Mouse (Mus musculus) brain, embryonic 14.5 days (tissue): ENCODE data around the gene Tuba4a. TPM values are rescaled to one million over a fixed set of nuclear protein-coding genes. Genes with fewer than 3 reads are reported as not detected.

Experiments
- DNase-seq: peaks from one replicate; pipeline ENCODE4 v3.0.0-alpha.2; 2011; ENCODE audit warnings: low read depth
- CTCF ChIP-seq: fragments of 200-500 bp; IDR thresholded peaks from 2 replicates; pipeline ENCODE4 v1.5.1; 2012; ENCODE audit warnings: inconsistent platforms, mild to moderate bottlenecking, moderate library complexity, borderline replicate concordance; ENCODE audit not compliant: insufficient read depth, insufficient read length; ENCODE audit errors: extremely low read depth
- POLR2A ChIP-seq: fragments of 200-500 bp; IDR thresholded peaks from 2 replicates; pipeline ENCODE4 v1.6.1; 2012; ENCODE audit warnings: mild to moderate bottlenecking, inconsistent platforms, borderline replicate concordance; ENCODE audit not compliant: poor library complexity, insufficient read depth, insufficient read length, severe bottlenecking; ENCODE audit errors: extremely low read depth
- polyA plus RNA-seq: library from polyadenylated mRNA; depleted of rRNA; stranded (reverse); fragments of >200 nt; gene quantifications from 2 replicates; pipeline ENCODE4 v1.2.3, GENCODE M21; 2012

The Tuba4a gene
- polyA plus RNA-seq, 1 experiment = 7.9 TPM

DNA sequence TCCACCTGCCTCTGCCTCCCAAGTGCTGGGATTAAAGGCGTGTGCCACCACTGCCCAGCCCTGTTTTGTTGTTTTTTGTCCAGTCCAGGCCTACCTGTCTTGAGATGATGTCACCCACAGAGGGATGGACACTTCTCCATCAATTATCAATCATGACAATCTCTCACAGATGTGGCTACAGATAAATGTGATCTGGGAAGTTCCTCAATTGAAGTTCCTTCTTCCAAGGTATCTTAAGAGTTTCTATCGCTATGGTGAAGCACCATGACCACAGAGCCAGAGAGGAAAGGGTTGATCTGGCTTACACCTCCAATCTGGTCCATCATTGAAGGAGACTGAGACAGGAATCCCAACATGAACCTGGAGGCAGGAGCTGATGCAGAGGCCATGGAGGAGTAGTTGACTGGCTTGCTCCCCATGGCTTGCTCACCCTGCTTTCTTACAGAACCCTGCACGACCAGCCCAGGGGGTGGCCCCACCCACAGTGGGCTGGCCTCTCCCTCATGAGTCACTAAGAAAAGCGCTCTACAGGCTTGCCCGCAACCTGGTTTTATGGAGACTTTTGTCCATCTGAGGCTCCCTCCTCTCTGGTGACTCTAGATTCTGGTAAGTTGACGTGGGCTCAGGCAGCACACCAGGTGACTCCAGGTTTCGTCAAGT lies 10.8 kb upstream of the Tuba4a start:
- DNase-seq = no peak
- TF ChIP-seq POLR2A = no peak
- TF ChIP-seq CTCF = no peak

DNA sequence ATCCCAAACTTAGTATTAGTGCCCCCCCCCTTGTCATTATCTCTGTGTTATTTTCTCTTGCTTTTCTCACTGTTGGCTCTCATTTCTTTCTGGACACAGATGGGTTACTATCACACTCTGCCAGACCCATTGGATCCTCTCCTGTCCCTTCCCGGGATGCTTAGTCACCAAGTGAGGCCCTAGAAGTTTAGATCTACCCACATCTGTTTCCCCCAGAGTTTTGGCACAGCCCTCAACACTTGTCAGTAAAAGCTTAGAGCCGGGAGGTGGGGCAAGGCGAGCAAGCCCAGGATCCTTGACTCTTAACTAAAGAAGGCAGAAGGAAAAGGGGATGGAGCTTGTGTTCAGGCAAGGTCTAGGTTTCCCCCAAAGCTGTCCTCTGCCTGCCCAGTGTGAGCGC lies 9.5 kb upstream of the Tuba4a start:
- TF ChIP-seq CTCF = no peak
- no peak for TF ChIP-seq POLR2A
- DNase-seq = no peak

DNA sequence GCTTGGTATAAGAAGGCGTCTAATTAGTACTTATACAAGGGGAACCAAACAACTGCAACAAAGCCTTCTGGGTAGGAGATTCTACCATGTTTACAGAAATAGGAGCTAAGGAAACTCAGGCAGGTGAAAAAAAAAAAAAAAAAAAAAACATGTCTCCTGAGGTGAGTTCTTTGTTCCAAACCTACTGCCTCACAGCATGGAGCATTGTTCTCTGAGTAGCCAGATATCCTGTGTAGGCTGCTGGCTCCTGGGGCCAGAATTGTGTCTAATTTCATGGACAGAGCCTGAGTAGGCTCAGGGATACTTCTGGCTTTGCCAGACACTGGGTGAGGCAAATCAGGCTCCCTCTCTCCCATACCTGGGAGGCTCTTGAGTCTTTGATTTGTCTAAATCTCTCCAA lies 8.0 kb upstream of the Tuba4a start:
- TF ChIP-seq CTCF = no peak
- no peak for TF ChIP-seq POLR2A
- DNase-seq = no peak

DNA sequence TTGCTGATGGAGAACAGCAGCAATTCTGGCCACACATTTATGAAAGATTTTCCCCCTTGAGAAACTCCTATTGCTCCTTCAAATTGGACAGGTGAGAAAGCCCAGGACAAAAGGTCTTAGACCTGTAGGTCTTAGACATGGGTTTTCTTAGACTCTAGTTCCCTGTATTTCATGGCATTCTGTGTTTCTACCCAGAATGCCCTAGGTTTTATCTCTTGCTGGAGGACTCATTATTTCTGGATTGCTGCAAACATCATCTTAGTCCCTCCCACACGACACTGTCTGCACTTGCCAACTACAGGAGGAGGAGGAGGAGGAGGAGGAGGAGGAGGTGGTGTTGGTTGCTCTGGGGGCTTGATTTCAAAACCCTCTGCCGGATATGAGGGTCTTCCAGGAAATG lies 6.5 kb upstream of the Tuba4a start:
- no peak for TF ChIP-seq CTCF
- no peak for TF ChIP-seq POLR2A
- DNase-seq = no peak

DNA sequence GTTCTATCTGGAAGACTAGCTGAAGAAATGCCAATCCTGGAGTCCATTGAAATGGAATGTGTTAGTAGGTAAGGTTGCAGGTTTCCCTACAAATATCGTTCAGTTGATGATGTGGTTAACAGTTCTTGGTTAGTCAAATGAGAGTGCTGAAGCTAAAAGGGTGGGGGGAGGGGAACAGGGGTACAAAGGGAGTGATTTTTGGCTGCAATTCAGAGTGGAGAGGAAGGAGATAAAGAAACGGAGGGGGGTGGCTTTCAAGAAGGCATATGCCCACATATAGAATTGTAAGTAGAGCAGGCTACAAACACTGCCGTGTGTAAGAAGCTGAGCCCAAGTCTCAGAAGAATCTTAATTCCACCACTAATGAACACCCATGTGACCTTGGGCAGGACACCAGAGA lies 5.8 kb upstream of the Tuba4a start:
- TF ChIP-seq CTCF (no peak), POLR2A (no peak)
- no peak for DNase-seq

DNA sequence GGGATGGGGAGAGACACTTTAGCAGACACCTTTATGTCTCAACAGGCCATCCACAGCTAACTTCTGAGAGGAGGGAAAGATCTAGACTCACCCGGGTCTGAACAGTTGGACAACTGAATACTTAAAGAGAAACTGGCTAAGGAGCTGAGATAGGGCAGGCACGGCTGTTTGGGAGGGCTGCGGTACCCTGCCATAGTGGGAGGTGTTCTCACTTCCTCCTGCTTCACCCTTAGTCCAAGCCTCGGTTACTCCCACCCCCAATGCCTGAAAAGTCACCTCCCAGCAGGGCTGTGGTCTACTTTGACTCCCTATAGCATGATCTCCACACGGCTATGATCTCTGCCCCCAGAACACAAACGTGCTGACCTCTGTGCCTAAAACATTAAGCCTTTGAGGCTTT lies 3.9 kb upstream of the Tuba4a start:
- TF ChIP-seq POLR2A (no peak), CTCF (no peak)
- DNase-seq = no peak

DNA sequence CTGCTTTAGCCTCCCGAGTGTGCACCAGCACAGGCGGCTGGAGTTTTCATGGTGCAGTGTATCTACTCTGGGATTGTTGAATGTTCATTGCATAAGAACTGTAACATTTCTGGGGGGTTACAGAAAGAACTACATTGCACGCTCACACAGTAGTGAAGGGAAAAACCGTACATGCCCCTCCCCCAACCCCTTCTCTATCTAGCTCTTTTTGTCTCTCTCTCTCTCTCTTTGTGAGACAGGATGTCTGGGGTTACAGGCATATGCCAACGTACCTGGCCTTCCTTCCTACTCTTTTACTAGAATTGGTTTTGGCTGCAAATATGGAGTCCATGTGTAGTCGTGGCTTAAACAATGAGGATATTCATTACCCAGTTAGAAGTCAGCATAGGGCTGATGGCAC lies 3.3 kb upstream of the Tuba4a start:
- no peak for TF ChIP-seq POLR2A
- no peak for TF ChIP-seq CTCF
- DNase-seq = no peak

DNA sequence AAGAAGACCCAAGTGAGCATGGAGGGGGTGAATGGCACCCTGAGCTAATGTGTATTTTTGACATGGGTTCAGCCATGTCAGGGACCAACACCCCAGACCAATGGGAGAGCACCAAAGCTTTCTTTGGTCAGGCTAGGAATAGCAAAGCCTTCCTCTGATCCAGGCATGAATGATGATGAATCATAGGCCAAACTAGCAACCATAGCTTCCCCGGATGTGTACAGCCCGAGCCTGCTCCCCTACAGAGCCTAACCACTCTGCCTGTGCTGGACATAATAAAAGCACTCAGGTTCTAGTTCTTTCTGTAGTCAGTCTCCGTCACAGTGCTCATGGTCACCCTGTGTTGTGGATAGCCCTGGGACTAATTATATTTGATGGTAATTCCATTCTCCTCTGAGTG lies 1.9 kb upstream of the Tuba4a start:
- DNase-seq = no peak
- no peak for TF ChIP-seq CTCF
- no peak for TF ChIP-seq POLR2A

DNA sequence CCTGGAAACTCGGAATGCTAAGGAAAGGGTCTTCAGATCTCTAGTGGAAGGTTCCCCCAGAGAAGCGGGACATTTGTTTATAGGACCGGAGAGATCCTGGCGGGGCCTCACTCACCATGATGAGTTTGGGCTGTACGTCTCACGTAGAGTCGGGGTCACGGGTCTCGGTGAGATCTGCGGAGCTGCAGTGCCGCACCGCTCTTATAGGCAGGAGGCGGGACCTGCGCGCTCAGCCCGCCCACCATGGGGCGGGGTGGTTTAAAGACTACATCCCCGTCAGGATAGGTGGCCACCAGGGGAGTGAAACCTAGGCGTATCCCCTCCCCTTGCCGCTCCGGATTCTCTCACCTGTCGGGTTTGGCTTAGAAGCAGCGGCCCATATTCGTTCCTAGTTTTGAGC lies 587 bp downstream of the Tuba4a start:
- peak; percentile 81 for DNase-seq
- no peak for TF ChIP-seq POLR2A
- no peak; the same call in 1 of the 2 replicates for TF ChIP-seq CTCF

DNA sequence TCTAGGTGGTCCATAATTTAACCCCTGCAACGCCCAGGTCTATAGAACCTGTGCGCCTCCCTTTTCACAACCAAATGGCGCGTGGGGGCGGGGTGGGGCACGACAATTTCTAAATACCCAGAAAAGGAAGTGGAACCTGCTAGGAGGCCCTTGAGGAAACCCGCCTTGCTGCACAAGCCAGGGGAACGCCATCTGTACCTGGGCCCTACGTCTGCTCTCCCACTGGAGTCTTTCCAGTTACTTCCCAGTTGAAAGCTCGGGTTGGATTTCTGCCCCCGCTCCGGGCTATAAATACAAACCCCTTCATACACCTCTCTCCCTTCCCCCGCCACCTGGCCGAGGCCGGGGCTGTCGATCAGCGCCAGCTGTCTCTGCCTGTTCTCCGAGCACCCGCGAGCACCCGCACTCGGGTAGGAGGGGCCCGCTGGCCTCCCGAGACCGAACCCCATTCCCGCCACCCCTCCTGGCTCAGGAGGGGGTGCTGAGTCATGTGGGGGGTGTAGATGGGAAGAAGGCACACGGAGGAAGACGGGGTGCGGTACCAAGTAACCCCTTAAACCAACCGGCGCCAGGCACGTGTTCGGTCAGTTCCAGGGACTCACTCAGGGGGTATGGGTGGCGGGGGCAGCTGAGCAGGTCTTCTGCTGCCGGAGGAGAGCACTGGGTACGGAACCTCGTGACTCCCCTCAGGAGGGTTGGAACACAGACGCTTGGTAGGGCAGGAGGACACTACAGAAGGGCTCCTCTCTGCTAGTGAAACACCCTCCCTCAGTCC lies 1.3 kb downstream of the Tuba4a start:
- DNase-seq = peak; percentile 76
- no peak for TF ChIP-seq POLR2A
- no peak for TF ChIP-seq CTCF

DNA sequence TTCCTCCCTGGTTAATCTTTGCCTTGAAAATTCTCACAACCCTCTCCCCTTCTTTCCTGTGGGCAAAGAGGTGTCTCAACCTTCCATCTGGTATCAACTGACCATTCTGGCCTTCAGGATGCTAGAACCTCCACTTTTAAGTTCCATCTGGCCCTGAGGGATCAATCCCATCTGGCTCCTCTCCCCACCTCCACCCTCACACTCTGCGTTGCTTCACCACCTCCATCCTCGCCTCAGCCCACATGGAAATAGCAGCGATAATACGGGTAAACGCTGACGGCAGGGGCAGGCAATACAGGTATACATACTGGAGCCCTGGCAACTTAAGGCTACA lies 1.8 kb downstream of the Tuba4a start:
- no peak for TF ChIP-seq POLR2A
- no peak for TF ChIP-seq CTCF

DNA sequence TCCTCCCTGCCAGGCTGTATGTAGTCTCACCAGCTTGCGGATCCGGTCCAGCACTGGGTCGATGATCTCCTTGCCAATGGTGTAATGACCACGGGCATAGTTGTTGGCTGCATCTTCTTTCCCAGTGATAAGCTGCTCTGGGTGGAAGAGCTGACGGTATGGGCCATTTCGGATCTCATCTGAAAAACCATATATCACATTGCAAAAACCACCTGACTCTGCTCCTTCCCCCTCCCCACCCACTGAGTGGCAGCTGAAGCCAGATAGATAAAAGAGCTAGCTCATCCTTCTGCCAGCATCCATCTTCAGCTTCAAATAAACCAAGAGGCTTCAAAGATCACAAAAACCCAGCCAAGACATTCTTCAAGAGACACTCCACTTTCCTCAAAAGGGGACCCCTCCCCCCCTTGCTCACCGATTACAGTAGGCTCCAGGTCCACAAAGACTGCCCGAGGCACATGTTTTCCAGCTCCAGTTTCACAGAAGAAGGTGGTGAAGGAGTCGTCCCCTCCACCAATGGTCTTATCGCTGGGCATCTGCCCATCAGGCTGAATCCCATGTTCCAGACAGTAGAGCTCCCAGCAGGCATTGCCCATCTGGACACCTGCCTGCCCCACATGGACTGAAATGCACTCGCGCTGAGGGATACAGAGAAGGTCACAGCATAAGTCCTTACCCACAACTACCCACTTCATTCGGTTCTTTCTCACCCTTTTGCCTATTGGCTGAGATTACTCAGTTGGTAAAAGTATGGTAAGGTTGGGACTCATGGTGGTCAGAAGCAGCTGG lies 2.7 kb downstream of the Tuba4a start:
- no peak for DNase-seq
- TF ChIP-seq CTCF (no peak), POLR2A (no peak)

More for the DNA sequence above, 1.8 kb downstream of the Tuba4a start:
- peak; percentile 21 for DNase-seq

DNA sequence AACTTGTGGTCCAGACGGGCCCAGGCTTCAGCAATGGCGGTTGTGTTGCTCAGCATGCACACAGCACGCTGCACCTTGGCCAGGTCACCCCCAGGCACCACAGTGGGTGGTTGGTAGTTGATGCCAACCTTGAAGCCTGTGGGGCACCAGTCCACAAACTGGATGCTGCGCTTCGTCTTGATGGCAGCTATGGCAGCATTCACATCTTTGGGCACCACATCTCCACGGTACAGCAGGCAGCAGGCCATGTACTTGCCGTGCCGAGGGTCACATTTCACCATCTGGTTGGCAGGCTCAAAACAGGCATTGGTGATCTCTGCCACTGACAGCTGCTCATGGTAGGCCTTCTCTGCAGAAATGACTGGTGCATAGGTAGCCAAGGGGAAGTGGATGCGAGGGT lies 3.9 kb downstream of the Tuba4a start:
- no peak for DNase-seq
- TF ChIP-seq POLR2A (no peak), CTCF (no peak)
